Mouse (Mus musculus) lung, embryonic 15.5 days (tissue): ENCODE results near the gene Cryba1. TPM values are rescaled to one million over a fixed set of nuclear protein-coding genes. Genes with fewer than 3 reads are reported as not detected.

Source experiments
- ATAC-seq: fragments of 200-750 bp; cut with Nextera tagmentation; 2 replicates; pipeline ENCODE4 v1.8.0; 2017; ENCODE audit warnings: moderate number of reproducible peaks, borderline replicate concordance; ENCODE audit not compliant: low FRiP score, low TSS enrichment; ENCODE audit errors: extremely low read depth
- H3K27ac ChIP-seq: fragments of 300-500 bp; sonication (generic); 2 replicates; pipeline ENCODE4 v1.5.1; 2015; ENCODE audit warnings: moderate library complexity, mild to moderate bottlenecking, inconsistent platforms
- H3K27me3 ChIP-seq: fragments of 300-500 bp; sonication (generic); 2 replicates; pipeline ENCODE4 v1.6.1; 2015; ENCODE audit warnings: inconsistent platforms
- H3K36me3 ChIP-seq: fragments of 300-500 bp; sonication (generic); 2 replicates; pipeline ENCODE4 v1.6.1; 2015; ENCODE audit warnings: inconsistent platforms
- H3K4me1 ChIP-seq: fragments of 300-500 bp; sonication (generic); 2 replicates; pipeline ENCODE4 v1.6.1; 2015; ENCODE audit warnings: inconsistent platforms
- H3K4me2 ChIP-seq: fragments of 300-500 bp; sonication (generic); 2 replicates; pipeline ENCODE4 v1.6.1; 2015; ENCODE audit warnings: inconsistent platforms, mild to moderate bottlenecking, moderate library complexity
- H3K4me3 ChIP-seq: fragments of 300-500 bp; sonication (generic); 2 replicates; pipeline ENCODE4 v1.5.1; 2015; ENCODE audit warnings: mild to moderate bottlenecking, inconsistent platforms
- H3K9ac ChIP-seq: fragments of 300-500 bp; sonication (generic); 2 replicates; pipeline ENCODE4 v1.6.1; 2015; ENCODE audit warnings: inconsistent platforms
- H3K9me3 ChIP-seq: fragments of 300-500 bp; sonication (generic); 2 replicates; pipeline ENCODE4 v1.6.1; 2016; ENCODE audit warnings: inconsistent platforms
- WGBS: fragments of 180-500 bp; shearing (Covaris S2); methylation state at CpG from one replicate; pipeline ENCODE4 v1.1.7; 2015; 5-methylcytosine and 5-hydroxymethylcytosine counted together
- polyA plus RNA-seq: library from polyadenylated mRNA; unstranded; fragments of >200 nt; fragmentation: Nextera tagmentation; extraction: Ambion mirVana; gene quantifications from 2 replicates; pipeline ENCODE4 v1.2.1, GENCODE M21; 2015

Gene Cryba1
- polyA plus RNA-seq, 1 experiment from 2014 or later = not detected

- H3K9ac ChIP-seq = no peak overlapping the region
- H3K4me1 ChIP-seq = no peaks in the 10 kb centered on the region
- no peaks in the 10 kb centered on the region for H3K27me3 ChIP-seq
- H3K4me2 ChIP-seq = no peak overlapping the region
- no peak for ATAC-seq
- WGBS = 84% methylated on average over 2 of the region's 2 CpGs
- no peaks in the 10 kb centered on the region for H3K36me3 ChIP-seq
- H3K9me3 ChIP-seq = no peaks in the 10 kb centered on the region
- no peak overlapping the region for H3K4me3 ChIP-seq
- no peak overlapping the region for H3K27ac ChIP-seq
These were observed 52.3 kb downstream of the Cryba1 start for GRCm38 (mm10) chr11:77672746-77673145.

Other genes starting within 250 kb of the Cryba1 start
- gene Ankrd13b, start 235.6 kb downstream of the Cryba1 start, polyA plus RNA-seq = 6.5 and 7.1 TPM in 2 replicates
- 9.5 and 9.8 TPM in 2 replicates for gene Git1, start 231.7 kb downstream of the Cryba1 start, polyA plus RNA-seq
- 3.8 and 4.0 TPM in 2 replicates for gene Abhd15, start 210.2 kb downstream of the Cryba1 start, polyA plus RNA-seq
- gene Trp53i13, start 209.3 kb downstream of the Cryba1 start, polyA plus RNA-seq = 42.7 and 43.1 TPM in 2 replicates
- 0.10 and 0.11 TPM in 2 replicates for gene Gm10392, start 206.1 kb downstream of the Cryba1 start, polyA plus RNA-seq
- gene Taok1, start 117.5 kb downstream of the Cryba1 start, polyA plus RNA-seq = 14.0 and 14.9 TPM in 2 replicates
- 4.9 and 5.0 TPM in 2 replicates for gene Nufip2, start 39.1 kb downstream of the Cryba1 start, polyA plus RNA-seq
- gene Myo18a, start 38.0 kb upstream of the Cryba1 start, polyA plus RNA-seq = 37.8 and 46.2 TPM in 2 replicates
- gene Gm10277, start 62.5 kb upstream of the Cryba1 start, polyA plus RNA-seq = 0.94 and 1.5 TPM in 2 replicates
- gene Pipox, start 168.8 kb upstream of the Cryba1 start, polyA plus RNA-seq = 1.2 and 1.6 TPM in 2 replicates
- gene Sez6, start 205.5 kb upstream of the Cryba1 start, polyA plus RNA-seq = 0.23 and 0.51 TPM in 2 replicates